In the genomic region with DNA sequence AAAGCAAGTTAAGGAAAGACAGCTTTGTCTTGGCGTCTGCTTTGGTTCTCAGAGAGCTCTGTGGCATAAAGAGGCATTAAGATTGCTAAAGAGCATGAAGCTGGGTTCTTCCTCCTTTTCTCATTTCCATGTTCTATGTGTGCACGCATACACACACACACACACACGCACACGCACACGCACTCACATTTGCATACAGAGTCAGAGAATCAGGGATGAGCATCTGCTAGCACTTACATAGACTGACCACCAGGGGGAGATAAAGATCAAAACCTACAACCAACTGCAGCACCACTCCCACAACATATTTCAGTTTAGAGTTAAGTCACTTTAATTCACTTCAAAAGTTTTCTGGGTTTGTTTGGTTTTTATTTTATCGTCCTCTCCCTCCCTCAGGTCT, we compare ENCODE assay signal across 9 mouse cellular contexts. TPM values are rescaled to one million over a fixed set of nuclear protein-coding genes. Genes with fewer than 3 reads are reported as not detected.
DNase-seq lines count a peak whose midpoint lies in the region; TF ChIP-seq lines count a peak whose summit lies in the region.
"Had no signal": no experiment of that assay in that cellular context is flagged by ENCODE, and none has a peak within 500 bp of the region (broad histone marks: within the 10 kb centered on the region; RNA-seq: fewer than 3 reads in every experiment).

No protein-coding gene starts in this region.

- 4% methylated on average over 6 of the region's 6 CpGs for WGBS in thymus, adult 2 months

- no peak for TF ChIP-seq POLR2A in thymus, adult 2 months (IDR thresholded peaks at IDR 0.05; ENCODE audit: control insufficient read depth, extremely low read depth, insufficient read depth, low read length, poor library complexity)

- H3K27ac ChIP-seq in thymus, adult 2 months (ENCODE audit: control insufficient read depth, insufficient read depth, low read length), result no peak overlapping the region
- H3K27ac ChIP-seq: heart, embryonic 15.5 days had no signal

- no peak for TF ChIP-seq CTCF in thymus, adult 2 months (IDR thresholded peaks at IDR 0.05; ENCODE audit: borderline replicate concordance, control insufficient read depth, extremely low read depth, insufficient read depth, low read length, poor library complexity)

- no peak overlapping the region for H3K4me3 ChIP-seq in thymus, adult 2 months (ENCODE audit: control insufficient read depth, insufficient read depth, low read length)
- H3K4me3 ChIP-seq: heart, embryonic 15.5 days had no signal

- H3K36me3 ChIP-seq in thymus, adult 2 months (ENCODE audit: control insufficient read depth, insufficient read depth, low read length), result no peaks in the 10 kb centered on the region
- H3K36me3 ChIP-seq: heart, embryonic 15.5 days had no signal

- no peaks in the 10 kb centered on the region for H3K27me3 ChIP-seq in thymus, adult 2 months (ENCODE audit: control insufficient read depth, insufficient read depth, low read length)

- DNase-seq in thymus, adult 2 months, result peak; percentile 36
- no peak for DNase-seq in thymus, adult 18-20 months
- DNase-seq in c-Kit-positive CD71-negative TER-119-negative erythroid progenitor cells, embryonic 14.5 days (ENCODE audit: low read depth), result peak; percentile 51
- peak; percentile 29 to 41 for DNase-seq in heart, adult 9 months (ENCODE audit: low spot score in 2 of 2)
- peak; percentile 47 for DNase-seq in kidney, postnatal 10 days
- DNase-seq in lung, postnatal 25 days (ENCODE audit: low spot score), result peak; percentile 58
- DNase-seq in retina, postnatal 7 days (ENCODE audit: low read depth, low spot score), result peak; percentile 42
- no peak for DNase-seq in testis, postnatal 10 days (ENCODE audit: low spot score)

- H3K4me1 ChIP-seq in thymus, adult 2 months (replicated peaks; ENCODE audit: control insufficient read depth, insufficient read depth, low read length), result no peaks in the 10 kb centered on the region
- H3K4me1 ChIP-seq: heart, embryonic 15.5 days had no signal

RNA-seq across cellular contexts. Expression of a gene that starts 3.6 kb away (rescaled TPM):
- 0.71 and 0.75 TPM in 2 replicates for polyA plus RNA-seq in thymus, adult 2 months (2012; rRNA removed)
- polyA plus RNA-seq: heart, embryonic 15.5 days had no signal

RNA-seq across cellular contexts. Expression of a gene that starts 14.0 kb away (rescaled TPM):
- 0.17 and 0.81 TPM in 2 replicates for polyA plus RNA-seq in thymus, adult 2 months (2012; rRNA removed)
- polyA plus RNA-seq: heart, embryonic 15.5 days had no signal

RNA-seq across cellular contexts. Expression of a gene that starts 21.8 kb away (rescaled TPM):
- polyA plus RNA-seq in thymus, adult 2 months (2012; rRNA removed), result 293 and 303 TPM in 2 replicates

RNA-seq across cellular contexts. Expression of a gene that starts 34.4 kb away (rescaled TPM):
- 0.74 and 1.1 TPM in 2 replicates for polyA plus RNA-seq in thymus, adult 2 months (2012; rRNA removed)
- polyA plus RNA-seq: heart, embryonic 15.5 days had no signal

RNA-seq across cellular contexts. Expression of a gene that starts 35.1 kb away (rescaled TPM):
- polyA plus RNA-seq in thymus, adult 2 months (2012; rRNA removed), result not detected in 2 replicates

Comparison
In these comparisons a context has a peak if more than half of its experiments do, and no peak if none do; other contexts are left out.
1. DNase-seq: peak in thymus, adult 2 months (single experiment), c-Kit-positive CD71-negative TER-119-negative erythroid progenitor cells, embryonic 14.5 days (single experiment), heart, adult 9 months (2 of 2), kidney, postnatal 10 days (single experiment), lung, postnatal 25 days (single experiment) and retina, postnatal 7 days (single experiment); none in thymus, adult 18-20 months (0 of 2) and testis, postnatal 10 days (single experiment).